Mouse (Mus musculus): Measurements from ENCODE around the gene Rnf151. TPM values are rescaled to one million over a fixed set of nuclear protein-coding genes. Genes with fewer than 3 reads are reported as not detected.
"Not testable (repeated sequence)": the region's sequence is repeated elsewhere in the genome, so short reads cannot be mapped to it uniquely, and the experiment has no call there.

The Rnf151 gene
- polyA plus RNA-seq, 1 experiment from 2014 or later = not detected

DNA sequence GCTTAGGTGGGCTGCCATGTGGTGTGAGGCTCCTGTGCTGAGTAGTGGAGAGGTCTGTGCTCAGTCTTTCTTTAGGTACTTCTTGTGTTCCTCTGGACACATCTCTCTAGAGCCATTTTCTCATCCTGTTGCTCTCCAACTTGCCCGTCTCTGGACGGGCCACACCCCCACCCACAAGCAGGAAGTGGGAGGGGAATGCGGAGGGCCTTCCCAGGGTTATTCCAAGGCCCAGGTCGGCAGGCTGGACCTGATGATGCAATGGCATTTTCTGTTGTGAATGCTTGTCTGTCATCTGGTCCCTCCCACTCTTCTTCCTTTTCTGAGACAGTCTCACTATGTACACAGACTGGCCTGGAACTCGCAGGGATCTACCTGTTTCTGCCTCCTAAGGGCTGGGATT is 45.7 kb downstream of the Rnf151 start:
- ATAC-seq (ENCODE audit: insufficient number of reproducible peaks, low FRiP score, low TSS enrichment, low read depth) = no peak

DNA sequence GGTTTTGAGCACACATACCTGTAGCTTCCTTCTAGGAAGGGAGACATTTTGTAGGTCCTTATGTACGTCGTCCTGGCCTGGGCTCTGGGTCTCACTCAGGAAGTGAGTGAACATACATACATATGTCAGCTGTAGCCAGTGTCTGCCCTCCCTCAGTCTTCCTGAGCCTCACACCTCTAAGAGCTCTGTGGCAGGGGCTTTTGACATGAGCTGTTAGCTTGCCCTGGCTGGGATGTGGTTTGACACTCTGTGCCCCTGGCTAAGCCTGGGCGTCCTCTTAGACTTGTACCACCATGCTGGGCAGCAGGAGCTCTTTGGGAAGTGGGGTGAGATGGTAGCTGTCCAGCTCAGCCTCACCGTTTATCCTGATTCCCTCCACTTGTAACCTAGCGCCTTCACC is 46.5 kb downstream of the Rnf151 start:
- no peak for ATAC-seq (ENCODE audit: insufficient number of reproducible peaks, low FRiP score, low TSS enrichment, low read depth)

More for the DNA sequence above, 45.7 kb downstream of the Rnf151 start:
- no peaks in the 10 kb centered on the region for H3K36me3 ChIP-seq (ENCODE audit: control insufficient read depth, insufficient read depth, low read length)
- no peak overlapping the region for H3K27ac ChIP-seq (replicated peaks; ENCODE audit: low read depth, low read length)
- H3K9ac ChIP-seq (ENCODE audit: low read length) = peak overlapping the region; percentile 9; the same call in 1 of the 2 replicates
- H3K4me1 ChIP-seq (ENCODE audit: control insufficient read depth, insufficient read depth, low read length) = peaks cover 23% of the 10 kb centered on the region
- H3K27me3 ChIP-seq (ENCODE audit: control insufficient read depth, insufficient read depth, low read length) = no peaks in the 10 kb centered on the region
- no peak for DNase-seq (ENCODE audit: low spot score)
- 30% methylated on average over 5 of the region's 5 CpGs for WGBS
- H3K4me3 ChIP-seq (ENCODE audit: low read depth, low read length) = no peak overlapping the region
- H3K4me2 ChIP-seq (ENCODE audit: low read depth, severe bottlenecking) = peak overlapping the region; percentile 22; the same call in 1 of the 2 replicates
- no peaks in the 10 kb centered on the region for H3K9me3 ChIP-seq (ENCODE audit: control insufficient read depth, low read length)

DNA sequence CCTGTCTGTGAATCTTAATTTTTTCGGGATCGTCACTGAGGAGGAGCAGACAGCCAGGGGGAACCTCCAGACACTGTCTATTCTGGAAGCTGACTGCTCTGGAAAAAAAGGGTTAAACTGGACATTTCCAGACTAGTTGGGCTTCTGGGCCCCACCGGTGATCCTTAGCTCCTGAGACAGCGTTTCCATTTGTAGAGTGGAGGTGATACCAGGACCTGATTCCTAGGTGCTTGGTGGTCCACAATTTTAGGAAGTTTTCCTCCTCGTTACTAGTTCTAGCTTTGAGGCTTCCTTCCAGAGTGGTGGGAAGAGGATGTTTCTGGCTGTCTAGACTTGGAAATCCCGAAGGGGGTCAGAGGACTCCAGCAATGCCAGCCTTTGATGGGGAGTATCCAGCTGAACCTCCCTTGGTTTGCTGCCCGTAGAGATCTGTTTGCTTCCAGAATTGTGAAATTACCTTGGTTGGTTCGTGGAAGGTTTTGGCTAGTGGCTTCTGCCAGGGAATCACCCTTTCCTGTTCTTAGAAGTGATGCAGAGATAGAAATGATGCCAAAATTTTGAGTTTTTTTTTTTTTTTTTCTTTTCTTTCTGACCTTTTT is 47.5 kb downstream of the Rnf151 start:
- no peaks in the 10 kb centered on the region for H3K36me3 ChIP-seq (ENCODE audit: control insufficient read depth, insufficient read depth, low read length)
- peak overlapping the region; percentile 96 for H3K9ac ChIP-seq (ENCODE audit: low read length)
- peak overlapping the region; percentile 97 for H3K4me3 ChIP-seq (ENCODE audit: low read depth, low read length)
- no peaks in the 10 kb centered on the region for H3K27me3 ChIP-seq (ENCODE audit: control insufficient read depth, insufficient read depth, low read length)
- peaks cover 23% of the 10 kb centered on the region for H3K4me1 ChIP-seq (ENCODE audit: control insufficient read depth, insufficient read depth, low read length)
- 11% methylated on average over 8 of the region's 8 CpGs for WGBS
- no peaks in the 10 kb centered on the region for H3K9me3 ChIP-seq (ENCODE audit: control insufficient read depth, low read length)
- no peak for ATAC-seq (ENCODE audit: insufficient number of reproducible peaks, low FRiP score, low TSS enrichment, low read depth)
- no peak for DNase-seq (ENCODE audit: low spot score)
- H3K27ac ChIP-seq (replicated peaks; ENCODE audit: low read depth, low read length) = peak overlapping the region; percentile 72; the same call in 1 of the 2 replicates
- peak overlapping the region; percentile 56 for H3K4me2 ChIP-seq (ENCODE audit: low read depth, severe bottlenecking)

More for the DNA sequence above, 46.5 kb downstream of the Rnf151 start:
- H3K9me3 ChIP-seq (ENCODE audit: control insufficient read depth, low read length) = no peaks in the 10 kb centered on the region
- peak overlapping the region; percentile 56; the same call in 1 of the 2 replicates for H3K4me2 ChIP-seq (ENCODE audit: low read depth, severe bottlenecking)
- H3K4me3 ChIP-seq (ENCODE audit: low read depth, low read length) = no peak overlapping the region
- H3K36me3 ChIP-seq (ENCODE audit: control insufficient read depth, insufficient read depth, low read length) = no peaks in the 10 kb centered on the region
- no peaks in the 10 kb centered on the region for H3K27me3 ChIP-seq (ENCODE audit: control insufficient read depth, insufficient read depth, low read length)
- WGBS = 72% methylated on average over 5 of the region's 5 CpGs
- H3K9ac ChIP-seq (ENCODE audit: low read length) = no peak overlapping the region
- no peak overlapping the region for H3K27ac ChIP-seq (replicated peaks; ENCODE audit: low read depth, low read length)
- H3K4me1 ChIP-seq (ENCODE audit: control insufficient read depth, insufficient read depth, low read length) = peaks cover 23% of the 10 kb centered on the region
- DNase-seq (ENCODE audit: low spot score) = no peak

DNA sequence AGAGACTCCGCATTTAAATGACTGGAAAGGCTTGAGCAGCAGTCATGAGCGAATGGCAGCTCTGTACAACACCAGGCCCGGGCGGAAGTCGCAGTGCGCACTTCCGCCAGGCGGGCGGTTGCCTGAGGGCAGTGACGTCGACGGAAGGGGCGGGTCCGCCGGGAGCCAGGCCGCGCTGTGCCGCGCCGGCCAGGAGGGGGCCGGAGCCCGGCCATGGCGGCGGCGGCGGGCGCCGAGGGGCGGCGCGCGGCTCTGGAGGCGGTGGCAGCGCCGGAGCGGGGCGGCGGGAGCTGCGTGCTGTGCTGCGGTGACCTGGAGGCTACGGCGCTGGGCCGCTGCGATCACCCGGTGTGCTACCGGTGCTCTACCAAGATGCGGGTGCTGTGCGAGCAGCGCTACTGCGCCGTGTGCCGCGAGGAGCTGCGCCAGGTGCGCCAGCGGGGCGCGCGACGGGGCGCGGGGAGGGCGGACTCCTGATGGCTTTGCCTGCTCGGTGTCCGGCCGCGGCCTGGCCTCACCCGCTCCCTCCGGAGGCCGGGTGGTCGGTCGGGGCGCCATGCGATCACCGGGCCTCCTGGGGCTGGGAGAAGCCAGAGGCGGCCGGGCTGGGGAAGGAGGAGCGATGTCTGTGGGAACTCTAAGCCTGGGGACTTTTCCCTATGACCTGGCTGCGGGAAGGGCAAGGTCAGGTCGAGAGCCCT is 48.2 kb downstream of the Rnf151 start, which contains the start of gene Zfp598:
Zfp598 (plus strand) TSS at position 143 of the 701 bp plus-strand sequence.
- under 1% methylated on average over 67 of the region's 80 CpGs for WGBS
- Histone ChIP-seq H3K36me3 (ENCODE audit: control insufficient read depth, insufficient read depth, low read length) (no peaks in the 10 kb centered on the region), H3K9ac (ENCODE audit: low read length) (peak within 1 kb of the TSS; percentile 96), H3K9me3 (ENCODE audit: control insufficient read depth, low read length) (no peaks in the 10 kb centered on the region), H3K4me1 (ENCODE audit: control insufficient read depth, insufficient read depth, low read length) (peaks cover 23% of the 10 kb centered on the region), H3K4me3 (ENCODE audit: low read depth, low read length) (peak within 1 kb of the TSS; percentile 97), H3K27me3 (ENCODE audit: control insufficient read depth, insufficient read depth, low read length) (no peaks in the 10 kb centered on the region), H3K27ac (replicated peaks; ENCODE audit: low read depth, low read length) (peak within 1 kb of the TSS; percentile 72), H3K4me2 (ENCODE audit: low read depth, severe bottlenecking) (peak within 1 kb of the TSS; percentile 56)
- DNase-seq (ENCODE audit: low spot score) = peak; percentile 94
- peak; percentile 96 for ATAC-seq (ENCODE audit: insufficient number of reproducible peaks, low FRiP score, low TSS enrichment, low read depth)

DNA sequence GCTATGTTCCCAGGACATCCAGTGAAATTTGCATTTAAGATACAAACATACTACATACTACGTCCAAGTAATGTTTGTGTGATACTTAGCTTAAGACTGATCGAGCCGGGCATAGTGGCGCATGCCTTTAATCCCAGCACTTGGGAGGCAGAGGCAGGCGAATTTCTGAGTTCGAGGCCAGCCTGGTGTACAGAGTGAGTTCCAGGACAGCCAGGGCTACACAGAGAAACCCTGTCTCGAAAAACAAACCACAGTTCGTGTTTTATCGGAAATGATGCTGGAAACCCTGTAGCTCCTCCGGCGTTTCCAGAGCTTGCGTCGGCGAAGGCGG is 48.7 kb downstream of the Rnf151 start:
- H3K27me3 ChIP-seq (ENCODE audit: control insufficient read depth, insufficient read depth, low read length); H3K36me3 ChIP-seq (ENCODE audit: control insufficient read depth, insufficient read depth, low read length); H3K9me3 ChIP-seq (ENCODE audit: control insufficient read depth, low read length); DNase-seq (ENCODE audit: low spot score); H3K27ac ChIP-seq (replicated peaks; ENCODE audit: low read depth, low read length); ATAC-seq (ENCODE audit: insufficient number of reproducible peaks, low FRiP score, low TSS enrichment, low read depth): not testable (repeated sequence)
- H3K4me2 ChIP-seq (ENCODE audit: low read depth, severe bottlenecking) = peak overlapping the region; percentile 56
- peaks cover 23% of the 10 kb centered on the region for H3K4me1 ChIP-seq (ENCODE audit: control insufficient read depth, insufficient read depth, low read length)
- peak overlapping the region; percentile 96; the same call in 1 of the 2 replicates for H3K9ac ChIP-seq (ENCODE audit: low read length)
- WGBS = 10% methylated on average over 15 of the region's 15 CpGs
- peak overlapping the region; percentile 97 for H3K4me3 ChIP-seq (ENCODE audit: low read depth, low read length)

DNA sequence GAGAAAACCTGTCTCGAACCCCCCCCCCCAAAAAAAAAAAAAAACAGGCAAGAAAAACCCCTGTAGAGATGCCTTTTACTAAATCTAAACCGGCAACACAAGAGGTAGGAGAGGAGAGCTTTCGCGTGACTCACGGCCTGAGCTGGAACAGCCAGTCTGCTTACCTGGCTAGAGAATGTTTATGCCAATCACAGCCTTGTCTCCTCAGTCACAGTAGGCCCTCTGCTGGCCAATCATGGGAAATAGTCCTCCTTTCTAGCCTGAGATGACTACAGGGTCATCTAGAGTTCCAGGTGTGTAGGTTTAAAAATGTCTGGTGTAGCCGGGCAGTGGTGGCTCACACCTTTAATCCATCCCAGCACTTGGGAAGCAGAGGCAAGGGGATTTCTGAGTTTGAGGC is 50.4 kb downstream of the Rnf151 start:
- WGBS = 26% methylated on average over 6 of the region's 6 CpGs
- peak; percentile 71 for DNase-seq (ENCODE audit: low spot score)
- H3K36me3 ChIP-seq (ENCODE audit: control insufficient read depth, insufficient read depth, low read length) = no peaks in the 10 kb centered on the region
- no peak overlapping the region for H3K9ac ChIP-seq (ENCODE audit: low read length)
- no peaks in the 10 kb centered on the region for H3K9me3 ChIP-seq (ENCODE audit: control insufficient read depth, low read length)
- H3K4me3 ChIP-seq (ENCODE audit: low read depth, low read length) = no peak overlapping the region
- no peak for ATAC-seq (ENCODE audit: insufficient number of reproducible peaks, low FRiP score, low TSS enrichment, low read depth)
- H3K27ac ChIP-seq (replicated peaks; ENCODE audit: low read depth, low read length) = no peak overlapping the region
- no peak overlapping the region for H3K4me2 ChIP-seq (ENCODE audit: low read depth, severe bottlenecking)
- no peaks in the 10 kb centered on the region for H3K27me3 ChIP-seq (ENCODE audit: control insufficient read depth, insufficient read depth, low read length)
- peaks cover 21% of the 10 kb centered on the region for H3K4me1 ChIP-seq (ENCODE audit: control insufficient read depth, insufficient read depth, low read length)

DNA sequence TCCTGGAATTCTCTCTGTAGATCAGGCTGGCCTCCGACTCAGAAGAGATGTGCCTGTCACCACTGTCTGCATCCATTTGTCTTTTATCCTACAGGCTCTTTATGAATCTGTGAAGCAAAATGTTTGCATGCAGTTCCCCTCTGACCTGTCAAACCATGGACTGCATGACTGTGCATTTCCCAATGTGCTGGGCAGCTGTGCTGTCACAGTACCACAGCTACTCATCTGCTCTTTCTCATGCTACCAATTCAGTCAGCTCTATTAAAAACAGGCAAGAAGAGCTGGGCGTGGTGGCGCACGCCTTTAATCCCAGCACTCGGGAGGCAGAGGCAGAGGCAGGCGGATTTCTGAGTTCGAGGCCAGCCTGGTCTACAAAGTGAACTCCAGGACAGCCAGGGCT is 50.9 kb downstream of the Rnf151 start:
- not testable (repeated sequence) for H3K9ac ChIP-seq (ENCODE audit: low read length); DNase-seq (ENCODE audit: low spot score); H3K27ac ChIP-seq (replicated peaks; ENCODE audit: low read depth, low read length); H3K36me3 ChIP-seq (ENCODE audit: control insufficient read depth, insufficient read depth, low read length); H3K4me2 ChIP-seq (ENCODE audit: low read depth, severe bottlenecking); H3K4me3 ChIP-seq (ENCODE audit: low read depth, low read length); H3K9me3 ChIP-seq (ENCODE audit: control insufficient read depth, low read length); H3K27me3 ChIP-seq (ENCODE audit: control insufficient read depth, insufficient read depth, low read length); ATAC-seq (ENCODE audit: insufficient number of reproducible peaks, low FRiP score, low TSS enrichment, low read depth)
- peaks cover 17% of the 10 kb centered on the region for H3K4me1 ChIP-seq (ENCODE audit: control insufficient read depth, insufficient read depth, low read length)
- WGBS = 63% methylated on average over 7 of the region's 7 CpGs

All from limb, embryonic 11.5 days (tissue).